Mouse (Mus musculus) spleen, adult 2 months (tissue): ENCODE data around the gene Sco1.

Experiments
- CTCF ChIP-seq: fragments of 200-500 bp; IDR thresholded peaks from 2 replicates; pipeline ENCODE4 v1.5.1; 2011; ENCODE audit warnings: mild to moderate bottlenecking, inconsistent platforms; ENCODE audit not compliant: insufficient read depth, insufficient read length, insufficient replicate concordance; ENCODE audit errors: extremely low read depth
- POLR2A ChIP-seq: fragments of 200-500 bp; IDR thresholded peaks from 2 replicates; pipeline ENCODE4 v1.6.1; 2011; ENCODE audit warnings: low read depth, low read length, inconsistent platforms

GRCm38 (mm10) chr11:67067741-67068140, 15.3 kb downstream of the Sco1 start:
- TF ChIP-seq CTCF, result no peak
- TF ChIP-seq POLR2A, result no peak
